Mouse (Mus musculus) adrenal gland, adult 18-20 months (tissue): Measurements from ENCODE around the gene Cxcl1. TPM values are rescaled to one million over a fixed set of nuclear protein-coding genes. Genes with fewer than 3 reads are reported as not detected.

Experiments used
- total RNA-seq, 2 experiments: library from RNA; stranded (reverse); gene quantifications; 1 replicate in 1 of 2; 2 replicates in 1 of 2; pipeline ENCODE4 v1.2.3; 2021

The Cxcl1 gene
- total RNA-seq, 2 experiments from 2014 or later = 0.86 to 1.5 TPM

Other genes with a start within 250 kb of the Cxcl1 start
- not detected for gene Cxcl5, start 131.9 kb upstream of the Cxcl1 start, total RNA-seq
- 1 to 10 TPM; 2.4 to 7.8 TPM for gene Ppbp, start 122.7 kb upstream of the Cxcl1 start, total RNA-seq
- 10 to 100 TPM in 1 of 2 experiments, 1 to 10 TPM in 1; 9.7 to 25.7 TPM for gene Pf4, start 118.8 kb upstream of the Cxcl1 start, total RNA-seq
- gene Cxcl3, start 105.1 kb upstream of the Cxcl1 start, total RNA-seq = not detected
- not detected for gene Cxcl15, start 96.7 kb upstream of the Cxcl1 start, total RNA-seq
- under 1 TPM in 1 of 2 experiments, not detected in 1; 0.32 TPM for gene Cxcl2, start 12.6 kb downstream of the Cxcl1 start, total RNA-seq
- gene Mthfd2l, start 39.9 kb downstream of the Cxcl1 start, total RNA-seq = 10 to 100 TPM; 19.6 to 20.6 TPM
- under 1 TPM in 1 of 2 experiments, not detected in 1; 0.22 TPM for gene Epgn, start 136.2 kb downstream of the Cxcl1 start, total RNA-seq
- under 1 TPM; 0.07 to 0.13 TPM for gene Ereg, start 183.4 kb downstream of the Cxcl1 start, total RNA-seq
- gene Areg, start 248.4 kb downstream of the Cxcl1 start, total RNA-seq = not detected